8 mouse cellular contexts compared by ENCODE assay signal in genomic region chr4:28812691-28813289, GRCm38 (mm10). TPM values are rescaled to one million over a fixed set of nuclear protein-coding genes. Genes with fewer than 3 reads are reported as not detected.
A peak's percentile ranks its signal among the peaks of the same experiment; 100 is the strongest.
DNase-seq lines count a peak whose midpoint lies in the region; ATAC-seq and TF ChIP-seq lines count a peak whose summit lies in the region.

Gene Epha7, plus strand, starts transcription at chr4:28813131.

- peak within 1 kb of the TSS; percentile 80 for H3K4me2 ChIP-seq in hindbrain, postnatal 0 days (ENCODE audit: low read depth, low read length)

- peak; percentile 98 for ATAC-seq in hindbrain, postnatal 0 days

- H3K27ac ChIP-seq in hindbrain, postnatal 0 days, result peak within 1 kb of the TSS; percentile 96
- H3K27ac ChIP-seq in left cerebral cortex, adult 2 months, result peak within 1 kb of the TSS; percentile 91
- no peak within 1 kb of the TSS for H3K27ac ChIP-seq in macrophage

- no peaks in the 10 kb centered on the region for H3K9me3 ChIP-seq in hindbrain, postnatal 0 days (ENCODE audit: low read length)

- H3K79me2 ChIP-seq in macrophage (ENCODE audit: inconsistent target), result no peaks in the 10 kb centered on the region

- under 1% methylated on average over 48 of the region's 48 CpGs for WGBS in hindbrain, postnatal 0 days
- 4% methylated on average over 48 of the region's 48 CpGs for WGBS in macrophage (ENCODE audit: missing documents)

- H3K27me3 ChIP-seq in hindbrain, postnatal 0 days (ENCODE audit: insufficient read depth, low read length), result no peaks in the 10 kb centered on the region

- H3K4me3 ChIP-seq in hindbrain, postnatal 0 days (ENCODE audit: low read length), result peak within 1 kb of the TSS; percentile 88
- H3K4me3 ChIP-seq in left cerebral cortex, adult 2 months, result peak within 1 kb of the TSS; percentile 53
- peak within 1 kb of the TSS; percentile 27 for H3K4me3 ChIP-seq in macrophage (ENCODE audit: inconsistent target)

- peak; percentile 86 to 88 for DNase-seq in adrenal gland, adult 18-20 months (ENCODE audit: low spot score in 2 of 2)
- DNase-seq in embryo, embryonic 10 days (ENCODE audit: low spot score), result peak; percentile 98
- peak; percentile 90 to 94 for DNase-seq in gastrocnemius, adult 8-10 months (ENCODE audit: low spot score in 2 of 2)
- peak; percentile 99 for DNase-seq in hindbrain, postnatal 0 days (ENCODE audit: low spot score)
- DNase-seq in left cerebral cortex, adult 2 months (ENCODE audit: extremely low spot score in 1 of 2, low spot score in 2 of 2), result peak; percentile 94 to 96
- peak; percentile 98 for DNase-seq in right cerebral cortex, adult 18-20 months
- DNase-seq in urinary bladder, adult 2 months (ENCODE audit: low spot score), result peak; percentile 87

- H3K9ac ChIP-seq in hindbrain, postnatal 0 days (replicated peaks; ENCODE audit: low read length), result peak within 1 kb of the TSS; percentile 84

- H3K36me3 ChIP-seq in hindbrain, postnatal 0 days (ENCODE audit: insufficient read depth, low read length), result no peaks in the 10 kb centered on the region
- H3K36me3 ChIP-seq in macrophage (ENCODE audit: inconsistent target), result no peaks in the 10 kb centered on the region

- H3K4me1 ChIP-seq in hindbrain, postnatal 0 days (ENCODE audit: insufficient read depth, low read length), result no peaks in the 10 kb centered on the region

- TF ChIP-seq CTCF in hindbrain, postnatal 0 days (IDR thresholded peaks at IDR 0.05; ENCODE audit: low read depth), result no peak
- no peak for TF ChIP-seq CTCF in left cerebral cortex, adult 2 months (IDR thresholded peaks at IDR 0.05)

- intact Hi-C loops in left cerebral cortex, adult 2 months (cut with DNase I), result loop anchor here (5.0 kb wide), 2 partner anchors 515 to 1880 kb away; no protein-coding TSS in a partner anchor

RNA-seq across cellular contexts. Expression of gene Epha7, which starts in this region (rescaled TPM):
- total RNA-seq in adrenal gland, adult 18-20 months (2021), result 1 to 10 TPM; 1.6 to 2.3 TPM
- 1 to 10 TPM; 2.1 to 2.7 (median 2.5) TPM for total RNA-seq in gastrocnemius, adult 8-10 months (2022)
- total RNA-seq in hindbrain, postnatal 0 days (2014; rRNA removed), result 38.1 and 39.9 TPM in 2 replicates
- polyA plus RNA-seq in hindbrain, postnatal 0 days (2015; fragmentation: Nextera tagmentation; extraction: Ambion mirVana), result 41.5 and 43.7 TPM in 2 replicates
- total RNA-seq in left cerebral cortex, adult 2 months (2021), result 10 to 100 TPM; 80.1 to 84.8 TPM
- 1 to 10 TPM in 1 of 26 experiments, under 1 TPM in 4, not detected in 21; 0.17 to 1.9 (median 0.49) TPM for total RNA-seq in macrophage (2018; cell fraction: chromatin; rRNA removed)
- under 1 TPM in 11 of 26 experiments, not detected in 15; 0.03 to 0.19 (median 0.05) TPM for total RNA-seq in macrophage (2018; cell fraction: cytosol; rRNA removed)
- under 1 TPM in 8 of 26 experiments, not detected in 18; 0.12 to 0.89 (median 0.17) TPM for total RNA-seq in macrophage (2018; cell fraction: nucleus; rRNA removed)
- polyA plus RNA-seq in macrophage (2018), result 0.06 TPM in 1 of 3 replicates, not detected in the others
- 4.0 and 5.4 TPM in 2 replicates for polyA plus RNA-seq in urinary bladder, adult 2 months (2012; rRNA removed)

Comparison
In these comparisons a context has a peak if more than half of its experiments do, and no peak if none do; other contexts are left out.
1. RNA of gene Epha7 (total RNA-seq): 80.1 to 84.8 TPM in left cerebral cortex, adult 2 months and 38.1 to 39.9 TPM in hindbrain, postnatal 0 days; 2.1 to 2.7 TPM in gastrocnemius, adult 8-10 months and 1.6 to 2.3 TPM in adrenal gland, adult 18-20 months; every median in the first group is over 10 times any median in the second.
2. H3K4me3 ChIP-seq: peak in every context shown above with its lines; median percentile 88 in hindbrain, postnatal 0 days; 53 in left cerebral cortex, adult 2 months; 27 in macrophage.
3. Peak in every context shown above with its lines, with median percentiles within 50 percentile points of each other: DNase-seq.